Mouse (Mus musculus): Measurements from ENCODE around the gene Ndufaf7.

The Ndufaf7 gene

DNA sequence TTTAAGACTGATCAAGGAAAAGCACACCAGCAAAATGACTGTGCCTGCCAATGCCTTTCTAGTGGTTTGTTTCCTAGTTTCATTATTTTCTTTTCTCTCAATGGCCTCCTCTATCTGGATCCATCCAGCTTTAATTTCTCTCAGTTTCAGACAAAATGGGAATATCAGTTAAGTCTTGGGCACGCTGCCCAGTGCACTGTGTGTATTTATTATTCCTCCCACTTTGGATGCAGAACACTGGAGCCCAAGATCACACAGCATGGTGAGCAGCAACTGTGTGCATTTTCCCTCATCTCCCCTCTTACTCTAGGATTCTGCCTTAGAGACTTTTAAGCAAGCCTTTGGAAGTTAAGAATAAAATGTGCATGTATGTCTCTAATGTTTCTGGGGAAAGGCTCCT lies 27.5 kb downstream of the Ndufaf7 start:
- in situ Hi-C loops (cut with MseI, MboI): no loop called here

DNA sequence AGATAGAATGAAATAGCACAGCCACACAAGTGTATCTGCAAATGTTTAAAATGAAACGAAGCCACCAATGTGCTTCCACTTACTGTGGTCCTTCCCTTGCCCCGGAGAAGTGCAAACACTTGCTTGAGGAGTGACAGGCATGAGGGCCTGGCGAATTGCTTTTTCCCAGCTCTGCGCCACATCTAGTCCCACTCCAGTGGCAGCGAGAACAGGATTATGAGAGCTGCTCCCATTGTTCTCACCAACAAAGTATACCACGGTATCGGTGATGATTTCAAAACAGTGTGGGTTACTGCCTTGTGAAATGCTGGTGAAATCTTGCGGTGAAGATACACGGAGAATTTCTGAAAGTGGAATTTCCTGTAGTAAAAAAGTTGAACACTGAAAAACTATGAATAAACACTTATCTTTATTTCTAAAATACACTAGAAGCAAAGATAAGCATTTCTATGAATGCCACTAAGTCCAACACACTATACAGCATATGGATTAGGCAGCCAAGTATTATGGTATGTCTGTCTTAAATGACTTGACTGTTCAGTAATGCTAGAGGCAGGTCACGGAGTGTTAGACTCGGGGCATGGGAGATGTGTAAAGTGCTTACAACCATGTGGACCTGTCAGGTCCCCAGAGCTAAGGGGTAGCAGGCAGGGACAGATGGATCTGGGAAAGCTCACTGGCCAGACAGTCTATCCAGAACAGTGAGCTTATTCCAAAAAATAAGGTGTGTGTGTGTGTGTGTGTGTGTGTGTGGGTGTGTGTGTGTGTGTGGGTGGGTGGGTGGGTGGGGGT lies 29.4 kb downstream of the Ndufaf7 start:
- in situ Hi-C loops (cut with MseI, MboI): no loop called here

DNA sequence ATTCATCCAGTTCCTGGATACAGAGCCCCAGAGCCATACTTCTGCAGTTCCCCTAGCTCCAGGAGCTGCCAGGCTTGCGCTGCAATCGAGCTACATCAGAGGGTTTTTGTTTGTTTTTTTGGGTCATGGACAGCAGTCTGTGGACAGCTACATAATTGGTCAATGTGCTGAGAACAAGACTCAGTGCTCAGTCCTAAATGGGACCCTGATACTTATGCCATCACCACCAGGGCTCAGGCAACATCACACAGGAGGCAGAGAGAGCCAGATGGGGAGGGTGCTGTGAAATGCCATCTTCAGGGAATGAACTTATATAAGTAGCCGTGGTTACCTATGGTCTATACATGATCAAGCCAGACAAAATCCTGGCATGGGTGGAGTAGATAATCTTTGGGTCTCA lies 31.6 kb downstream of the Ndufaf7 start:
- in situ Hi-C loops (cut with MseI, MboI): no loop called here

DNA sequence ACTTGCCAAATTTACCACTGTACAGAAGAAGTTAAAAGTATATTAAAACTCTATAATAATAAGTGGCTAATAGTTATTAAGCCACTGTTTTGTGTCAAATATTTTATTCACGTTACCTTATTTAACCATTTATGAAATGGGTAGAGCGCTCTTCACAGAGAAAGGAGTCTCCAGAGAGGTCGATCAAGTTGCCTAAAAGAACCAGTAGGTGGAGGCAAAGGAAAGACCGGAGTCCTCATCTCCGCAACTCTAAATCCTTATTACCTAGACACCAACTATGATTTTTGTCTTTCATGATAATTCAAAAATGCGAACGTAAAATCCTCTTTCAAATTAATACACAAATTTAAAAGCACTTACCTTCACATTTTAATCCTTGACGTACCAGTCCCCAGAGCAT lies 46.2 kb downstream of the Ndufaf7 start:
- in situ Hi-C loops (cut with MseI, MboI): no loop called here

GRCm38 (mm10) chr17:78983736-78984135 lies 46.8 kb downstream of the Ndufaf7 start:
- in situ Hi-C loops (cut with MseI, MboI): no loop called here

- in situ Hi-C loops (cut with MseI, MboI): no loop called here
These were observed 52.1 kb downstream of the Ndufaf7 start for GRCm38 (mm10) chr17:78989015-78989414.

DNA sequence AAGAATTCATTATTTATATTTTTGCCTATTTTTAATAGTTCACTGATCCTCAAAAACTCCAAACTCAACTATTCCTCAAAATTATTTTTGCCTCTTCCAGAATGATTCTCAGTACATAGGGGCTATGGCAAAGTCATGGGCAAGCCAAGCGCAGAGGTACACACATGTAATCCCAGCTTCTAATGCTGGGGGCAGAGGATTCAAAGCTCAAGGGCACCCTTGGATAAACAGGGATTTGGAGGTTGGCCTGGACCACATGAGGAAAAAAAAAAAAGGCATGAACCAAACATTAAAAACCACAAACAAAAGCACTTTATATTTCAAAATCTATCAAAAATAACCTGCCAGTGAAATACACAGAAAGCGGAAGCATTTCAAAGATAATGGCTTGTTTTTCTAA lies 54.6 kb downstream of the Ndufaf7 start:
- in situ Hi-C loops (cut with MseI, MboI): no loop called here

DNA sequence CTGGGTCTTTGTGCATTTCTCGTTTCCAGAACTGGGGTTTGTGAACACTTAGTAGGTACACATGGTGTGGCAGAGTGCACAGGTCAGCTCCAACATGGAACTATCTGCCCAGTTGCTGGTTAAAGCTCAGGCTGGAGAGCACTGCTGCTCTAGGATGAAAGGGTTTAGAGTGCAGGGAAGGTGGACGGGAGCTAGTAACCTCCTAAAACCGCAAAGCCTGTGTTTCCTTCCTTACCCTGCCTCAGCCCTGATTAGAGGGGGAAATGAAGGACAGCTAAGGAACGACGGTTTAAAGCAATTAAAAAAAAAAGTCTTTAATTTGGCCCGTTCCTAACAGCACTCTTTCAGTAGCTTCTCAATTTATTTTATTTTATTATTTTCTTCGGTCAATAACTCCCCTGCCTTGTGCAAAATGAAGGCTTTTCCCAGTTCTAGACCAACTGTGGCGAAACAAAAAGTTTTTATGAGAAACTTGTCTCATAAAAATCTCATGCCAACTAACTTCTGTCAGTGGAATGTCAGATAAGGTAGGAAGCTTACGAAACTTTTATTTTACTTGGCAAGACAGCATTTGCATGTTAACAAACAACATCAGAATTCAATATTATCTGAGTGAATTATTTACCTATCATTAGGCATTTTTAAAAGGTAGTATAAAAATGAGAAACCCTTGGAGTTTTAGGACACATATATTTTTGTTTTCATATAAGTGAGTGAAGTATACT lies 55.5 kb downstream of the Ndufaf7 start:
- in situ Hi-C loops (cut with MseI, MboI): no loop called here

- in situ Hi-C loops (cut with MseI, MboI): no loop called here
These were observed 56.7 kb downstream of the Ndufaf7 start for GRCm38 (mm10) chr17:78993670-78994069.

DNA sequence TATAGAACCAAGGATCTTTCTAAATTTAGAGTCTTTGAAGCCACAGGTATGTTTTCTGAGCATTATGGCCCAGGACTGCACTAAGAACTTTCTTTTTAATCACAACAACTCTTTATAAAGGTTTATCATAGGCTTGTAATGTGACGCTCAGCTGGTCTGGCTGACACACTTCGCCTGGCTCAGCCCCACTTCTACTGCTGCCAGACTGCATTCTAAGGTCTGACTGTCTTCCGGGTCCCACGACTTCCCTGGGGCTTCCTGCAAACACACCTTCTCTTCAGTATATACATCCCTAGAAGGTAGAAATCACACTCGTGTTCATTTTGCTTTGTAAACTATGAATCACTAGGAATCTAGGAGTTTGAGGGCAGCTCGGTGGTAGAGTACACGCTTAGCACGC lies 57.4 kb downstream of the Ndufaf7 start:
- in situ Hi-C loops (cut with MseI, MboI): no loop called here

DNA sequence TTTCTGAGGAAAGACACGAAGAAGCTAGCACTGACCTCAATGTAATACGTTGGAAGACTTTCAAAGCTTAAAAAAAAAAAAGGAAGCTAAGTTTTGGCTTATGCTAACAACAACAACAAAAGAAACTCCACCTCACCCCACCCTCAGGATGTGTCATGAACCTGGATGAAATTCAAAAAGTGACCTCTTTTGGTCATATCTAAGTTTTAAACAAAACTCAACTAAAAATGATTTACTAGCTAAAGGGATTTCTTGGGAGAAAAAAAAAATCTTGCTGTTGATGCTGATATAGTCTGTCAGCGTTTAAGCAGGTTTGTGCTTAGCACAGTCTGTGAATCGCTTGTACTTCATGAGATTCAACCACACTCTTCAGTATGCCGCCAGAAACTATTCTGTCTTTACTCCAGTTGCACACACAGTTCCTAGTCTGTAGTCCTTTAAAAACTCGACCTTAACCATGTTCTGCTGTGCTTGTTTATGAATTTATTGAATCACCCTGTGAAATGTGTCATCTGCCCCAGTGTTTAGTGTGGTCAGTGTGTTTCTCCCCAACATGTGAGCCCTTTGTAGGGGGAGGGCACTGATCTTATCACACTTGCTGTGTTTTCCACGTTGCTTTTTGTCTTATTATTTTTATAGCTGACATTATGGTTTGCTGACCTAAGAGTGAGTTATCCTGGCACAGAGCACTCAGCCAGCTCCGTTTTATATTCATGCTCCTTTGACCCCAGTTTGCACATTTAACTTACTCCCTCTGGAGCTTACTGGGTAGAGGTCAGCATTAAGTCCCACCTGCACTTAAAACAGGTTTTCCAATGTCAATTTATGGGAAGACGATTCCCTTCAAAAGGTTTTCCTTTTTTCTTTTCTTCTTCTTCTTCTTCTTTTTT lies 58.2 kb downstream of the Ndufaf7 start:
- in situ Hi-C loops (cut with MseI, MboI): no loop called here
